Mouse (Mus musculus) intestine, embryonic 15.5 days (tissue): ENCODE measurements around the gene Ctf1. TPM values are rescaled to one million over a fixed set of nuclear protein-coding genes. Genes with fewer than 3 reads are reported as not detected.

Experiments
- ATAC-seq: fragments of 200-750 bp; cut with Nextera tagmentation; 2 replicates; pipeline ENCODE4 v1.8.0; 2017; ENCODE audit warnings: moderate TSS enrichment, moderate library complexity
- H3K27ac ChIP-seq: fragments of 300-500 bp; sonication (generic); 2 replicates; pipeline ENCODE4 v1.5.1; 2015; ENCODE audit warnings: mild to moderate bottlenecking, inconsistent platforms
- H3K27me3 ChIP-seq: fragments of 300-500 bp; sonication (generic); replicated peaks from 2 replicates; pipeline ENCODE4 v1.6.1; 2015; ENCODE audit warnings: inconsistent platforms
- H3K36me3 ChIP-seq: fragments of 300-500 bp; sonication (generic); 2 replicates; pipeline ENCODE4 v1.6.1; 2015; ENCODE audit warnings: inconsistent platforms
- H3K4me1 ChIP-seq: fragments of 300-500 bp; sonication (generic); replicated peaks from 2 replicates; pipeline ENCODE4 v1.6.1; 2015; ENCODE audit warnings: inconsistent platforms
- H3K4me2 ChIP-seq: fragments of 300-500 bp; sonication (generic); replicated peaks from 2 replicates; pipeline ENCODE4 v1.6.1; 2015; ENCODE audit warnings: mild to moderate bottlenecking, inconsistent platforms
- H3K4me3 ChIP-seq: fragments of 300-500 bp; sonication (generic); replicated peaks from 2 replicates; pipeline ENCODE4 v1.5.1; 2015; ENCODE audit warnings: inconsistent platforms
- H3K9ac ChIP-seq: fragments of 300-500 bp; sonication (generic); 2 replicates; pipeline ENCODE4 v1.6.1; 2015; ENCODE audit warnings: inconsistent platforms
- H3K9me3 ChIP-seq: fragments of 300-500 bp; sonication (generic); 2 replicates; pipeline ENCODE4 v1.6.1; 2016; ENCODE audit warnings: inconsistent platforms
- WGBS: fragments of 180-500 bp; shearing (Covaris S2); methylation state at CpG from one replicate; pipeline ENCODE4 v1.1.7; 2015; 5-methylcytosine and 5-hydroxymethylcytosine counted together
- polyA plus RNA-seq: library from polyadenylated mRNA; unstranded; fragments of >200 nt; fragmentation: Nextera tagmentation; extraction: Ambion mirVana; gene quantifications from 2 replicates; pipeline ENCODE4 v1.2.1, GENCODE M21; 2015

Ctf1 gene
- polyA plus RNA-seq, 1 experiment from 2014 or later, result 9.4 TPM

DNA sequence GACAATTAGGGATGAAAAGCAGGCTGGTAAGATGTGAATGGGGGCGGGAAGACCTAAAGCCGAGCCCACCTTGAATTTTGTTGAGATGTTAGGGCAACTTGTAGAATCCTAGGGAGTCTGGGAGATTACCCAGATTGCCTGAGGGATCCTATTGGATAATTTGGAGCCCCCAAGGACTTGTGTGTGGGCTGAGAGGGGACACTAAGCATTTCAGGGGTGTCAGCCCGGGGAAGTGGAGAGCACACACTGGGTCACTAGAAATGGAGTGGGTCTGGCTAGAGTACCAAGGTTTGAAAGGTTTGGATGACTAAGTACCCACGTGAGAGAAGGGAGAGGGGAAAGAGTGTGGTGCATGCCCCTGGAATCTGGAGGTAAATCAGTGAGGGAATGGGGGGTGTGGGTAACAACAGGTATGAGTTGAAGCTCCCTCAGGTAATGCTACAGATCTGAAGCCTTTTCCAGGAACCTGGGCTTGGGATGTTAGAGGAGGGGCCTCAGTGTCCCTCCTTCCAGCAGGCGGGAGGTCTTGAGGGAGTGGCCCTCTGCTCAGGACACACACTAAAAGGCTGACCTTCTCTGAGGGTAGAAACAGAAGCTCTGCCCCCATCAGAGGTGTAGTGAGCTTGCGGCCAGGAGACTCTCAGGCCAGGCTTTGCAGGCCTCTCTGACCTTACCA, 35.2 kb downstream of the Ctf1 start:
- 34% methylated on average over 6 of the region's 6 CpGs for WGBS

DNA sequence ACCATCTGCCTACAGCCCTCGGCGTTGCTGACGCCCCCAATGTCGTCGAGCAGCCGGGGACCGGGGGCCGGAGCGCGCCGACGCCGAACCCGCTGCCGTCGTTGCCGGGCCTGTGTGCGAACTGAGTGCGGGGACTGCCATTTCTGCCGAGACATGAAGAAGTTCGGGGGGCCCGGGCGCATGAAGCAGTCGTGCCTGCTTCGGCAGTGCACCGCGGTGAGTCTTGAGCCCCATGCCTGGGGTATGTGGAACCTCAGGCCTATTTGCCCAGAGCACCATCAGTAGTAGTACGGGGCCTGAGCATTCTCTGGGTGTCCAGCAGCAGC, 35.7 kb downstream of the Ctf1 start:
- Histone ChIP-seq H3K4me3 (peak overlapping the region; percentile 88; the same call in 1 of the 2 replicates), H3K36me3 (peaks cover 43% of the 10 kb centered on the region), H3K9me3 (no peaks in the 10 kb centered on the region), H3K4me2 (peak overlapping the region; percentile 86), H3K27me3 (no peaks in the 10 kb centered on the region), H3K4me1 (peaks cover 19% of the 10 kb centered on the region), H3K27ac (no peak overlapping the region), H3K9ac (no peak overlapping the region)
- ATAC-seq, result no peak
- 93% methylated on average over 28 of the region's 28 CpGs for WGBS

More for the DNA sequence above, 35.2 kb downstream of the Ctf1 start:
- Histone ChIP-seq H3K4me1 (peaks cover 19% of the 10 kb centered on the region), H3K27ac (peak overlapping the region; percentile 90), H3K4me3 (peak overlapping the region; percentile 88), H3K9me3 (no peaks in the 10 kb centered on the region), H3K36me3 (peaks cover 38% of the 10 kb centered on the region), H3K27me3 (no peaks in the 10 kb centered on the region), H3K4me2 (peak overlapping the region; percentile 86), H3K9ac (peak overlapping the region; percentile 75)
- ATAC-seq, result no peak

DNA sequence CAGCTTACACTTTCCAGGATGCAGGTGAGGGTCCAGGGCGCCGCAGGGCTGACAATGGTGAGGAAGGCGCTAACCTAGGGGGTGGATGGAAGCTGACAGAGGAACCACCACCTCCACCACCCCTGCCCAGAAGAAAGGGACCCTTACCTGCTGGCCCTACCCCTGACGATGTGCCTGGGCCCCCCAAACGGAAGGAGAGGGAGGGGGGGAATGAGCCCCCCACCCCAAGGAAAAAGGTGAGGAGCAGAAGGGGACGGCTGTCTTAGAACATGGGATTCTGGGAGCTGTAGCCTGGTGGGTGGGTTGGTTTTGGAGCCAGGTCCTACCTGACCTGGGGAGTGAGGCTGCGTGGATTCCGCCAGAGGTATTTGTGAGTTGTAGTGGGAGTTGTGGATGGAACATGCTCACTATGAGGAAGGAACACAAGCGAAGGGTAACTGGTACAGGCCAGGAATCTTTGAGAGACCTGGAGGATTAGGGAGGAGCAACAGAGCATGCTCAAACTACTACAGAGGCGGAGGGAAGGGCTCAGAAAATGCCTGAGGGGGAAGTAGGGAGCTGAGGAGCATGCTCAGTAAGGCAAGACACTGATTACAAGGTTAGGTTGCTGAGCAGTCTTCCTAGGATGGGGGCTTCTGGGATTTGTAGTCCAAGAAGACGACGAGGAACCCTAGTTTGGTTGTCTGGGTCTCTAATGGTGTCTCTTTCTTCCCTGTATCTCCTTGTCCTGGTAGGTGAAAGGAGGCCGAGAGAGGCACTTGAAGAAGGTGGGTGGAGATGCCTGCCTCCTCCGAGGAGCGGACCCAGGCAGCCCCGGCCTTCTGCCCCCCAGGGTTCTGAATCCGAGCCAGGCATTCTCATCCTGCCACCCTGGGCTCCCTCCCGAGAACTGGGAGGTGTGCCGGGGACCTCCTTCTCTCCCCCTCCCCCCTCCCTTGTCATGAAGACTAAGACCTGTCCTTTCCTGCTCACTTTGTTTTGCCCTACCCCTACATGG, 37.9 kb downstream of the Ctf1 start:
- no peak for ATAC-seq
- Histone ChIP-seq H3K4me3 (no peak overlapping the region), H3K27ac (no peak overlapping the region), H3K9me3 (no peaks in the 10 kb centered on the region), H3K36me3 (peaks cover 49% of the 10 kb centered on the region), H3K27me3 (no peaks in the 10 kb centered on the region), H3K4me1 (peaks cover 13% of the 10 kb centered on the region), H3K4me2 (no peak overlapping the region), H3K9ac (no peak overlapping the region)
- WGBS, result 84% methylated on average over 19 of the region's 19 CpGs

DNA sequence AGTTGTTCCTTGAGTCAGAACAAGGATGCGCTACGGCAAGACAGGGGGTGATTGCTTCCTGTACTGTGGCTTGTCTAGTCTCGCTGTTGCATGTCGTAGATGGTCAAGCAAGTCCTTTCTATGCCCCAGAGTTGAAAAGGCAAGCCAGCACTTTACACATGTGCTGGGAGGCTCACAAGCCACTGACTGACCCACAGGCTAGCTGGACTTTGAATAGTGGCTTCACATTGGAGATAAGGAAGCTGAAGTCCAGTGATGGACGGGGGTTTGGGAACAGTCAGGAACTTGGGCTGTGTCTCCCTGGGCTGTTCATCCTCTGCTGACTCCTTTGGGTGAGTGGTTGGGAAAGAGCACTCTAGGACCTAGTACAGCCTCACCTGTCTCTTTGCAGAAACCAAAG, 39.1 kb downstream of the Ctf1 start:
- ATAC-seq, result no peak
- Histone ChIP-seq H3K4me3 (no peak overlapping the region), H3K4me1 (peaks cover 13% of the 10 kb centered on the region), H3K36me3 (peaks cover 49% of the 10 kb centered on the region), H3K9me3 (no peaks in the 10 kb centered on the region), H3K9ac (no peak overlapping the region), H3K27ac (no peak overlapping the region), H3K27me3 (no peaks in the 10 kb centered on the region), H3K4me2 (no peak overlapping the region)
- 91% methylated on average over 5 of the region's 5 CpGs for WGBS

DNA sequence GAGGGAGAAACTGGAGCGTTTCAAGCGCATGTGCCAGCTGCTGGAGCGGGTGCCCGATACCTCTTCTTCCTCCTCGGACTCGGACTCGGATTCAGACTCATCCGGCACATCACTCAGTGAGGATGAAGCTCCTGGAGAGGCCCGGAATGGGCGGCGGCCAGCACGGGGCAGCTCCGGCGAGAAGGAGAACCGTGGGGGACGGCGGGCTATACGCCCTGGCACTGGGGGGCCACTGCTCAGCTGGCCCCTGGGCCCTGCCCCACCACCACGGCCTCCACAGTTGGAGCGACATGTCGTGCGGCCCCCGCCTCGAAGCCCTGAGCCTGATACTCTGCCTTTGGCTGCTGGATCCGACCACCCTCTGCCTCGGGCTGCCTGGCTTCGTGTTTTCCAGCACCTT, 39.5 kb downstream of the Ctf1 start:
- Histone ChIP-seq H3K4me1 (peaks cover 13% of the 10 kb centered on the region), H3K9me3 (no peaks in the 10 kb centered on the region), H3K4me3 (no peak overlapping the region), H3K9ac (no peak overlapping the region), H3K27ac (no peak overlapping the region), H3K36me3 (peaks cover 53% of the 10 kb centered on the region), H3K27me3 (no peaks in the 10 kb centered on the region), H3K4me2 (no peak overlapping the region)
- ATAC-seq, result no peak
- 97% methylated on average over 27 of the region's 27 CpGs for WGBS

DNA sequence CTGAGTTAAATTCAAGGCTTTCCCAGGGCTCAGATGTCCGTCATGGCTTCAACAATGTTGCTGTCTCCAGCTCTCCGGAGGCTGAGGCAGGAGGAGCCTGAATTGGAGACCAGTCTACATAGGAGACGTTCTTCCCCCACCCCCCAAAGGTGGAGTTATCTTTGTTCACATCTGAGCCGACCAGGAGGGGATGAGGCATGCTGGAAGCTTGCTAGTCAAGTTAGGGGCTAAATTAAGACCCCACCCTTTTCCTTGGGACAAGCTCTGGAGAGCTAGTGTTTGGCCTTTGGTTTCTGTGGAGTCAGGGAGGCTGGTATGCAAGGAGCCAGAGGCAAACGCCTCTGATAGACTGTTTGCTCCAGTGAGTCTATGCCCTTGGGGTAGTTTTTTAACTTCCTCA, 40.6 kb downstream of the Ctf1 start:
- no peaks in the 10 kb centered on the region for H3K9me3 ChIP-seq
- H3K36me3 ChIP-seq, result peaks cover 56% of the 10 kb centered on the region
- no peak for ATAC-seq
- H3K27me3 ChIP-seq, result no peaks in the 10 kb centered on the region
- 65% methylated on average over 5 of the region's 5 CpGs for WGBS
- H3K4me2 ChIP-seq, result no peak overlapping the region
- H3K4me3 ChIP-seq, result no peak overlapping the region
- no peak overlapping the region for H3K27ac ChIP-seq
- peaks cover 2% of the 10 kb centered on the region; the same call in 1 of the 2 replicates for H3K4me1 ChIP-seq
- no peak overlapping the region for H3K9ac ChIP-seq

DNA sequence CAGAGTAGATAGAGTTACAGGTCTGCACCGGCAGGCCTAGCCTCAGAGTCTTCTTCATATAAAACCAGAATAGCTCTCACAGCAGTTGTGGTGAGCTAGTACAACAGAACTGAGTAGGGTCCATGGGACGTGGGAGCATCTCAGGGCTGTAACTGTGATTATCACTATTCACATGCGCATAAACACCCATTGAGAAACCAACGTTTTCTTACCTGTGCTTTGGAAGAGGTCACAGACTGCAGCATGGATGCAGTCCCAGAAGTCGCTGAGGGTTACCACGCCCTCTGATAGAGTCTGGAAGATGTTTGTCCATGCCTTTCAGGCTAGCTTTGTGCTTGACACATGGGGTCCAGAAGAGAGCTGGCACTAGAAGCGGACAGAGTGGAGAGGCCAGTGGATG, 41.2 kb downstream of the Ctf1 start:
- 79% methylated on average over 7 of the region's 7 CpGs for WGBS
- no peak overlapping the region for H3K4me3 ChIP-seq
- no peak for ATAC-seq

DNA sequence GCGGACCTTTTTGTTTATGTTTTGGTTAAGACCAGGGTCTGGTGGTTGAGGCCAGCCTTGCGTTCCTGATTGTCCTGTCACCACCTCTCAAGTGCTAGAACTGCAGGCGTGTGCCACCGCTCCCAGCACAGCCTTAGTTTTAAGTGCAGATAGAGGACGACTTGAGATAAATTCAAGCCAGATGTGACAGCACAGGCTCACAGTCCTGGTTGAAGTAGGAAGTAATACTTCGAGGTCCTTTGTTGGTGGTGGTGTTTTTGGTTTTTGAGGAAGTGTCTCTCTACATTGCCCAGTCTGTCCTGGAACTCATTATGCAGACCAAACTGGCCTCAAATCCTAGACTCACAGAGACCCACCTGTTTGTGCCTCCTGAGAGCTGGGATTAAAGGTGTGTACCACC, 47.2 kb downstream of the Ctf1 start:
- 42% methylated on average over 6 of the region's 6 CpGs for WGBS
- no peak overlapping the region for H3K4me2 ChIP-seq
- H3K4me3 ChIP-seq, result no peak overlapping the region
- H3K9me3 ChIP-seq, result no peaks in the 10 kb centered on the region
- peaks cover 8% of the 10 kb centered on the region for H3K4me1 ChIP-seq
- 0 out of 2 replicates have a peak overlapping the region, but pooled peaks have one; percentile 19 for H3K27ac ChIP-seq
- H3K27me3 ChIP-seq, result no peaks in the 10 kb centered on the region
- no peak overlapping the region for H3K9ac ChIP-seq
- ATAC-seq, result no peak
- peaks cover 15% of the 10 kb centered on the region; the same call in 1 of the 2 replicates for H3K36me3 ChIP-seq

More for the DNA sequence above, 41.2 kb downstream of the Ctf1 start:
- Histone ChIP-seq H3K27me3 (no peaks in the 10 kb centered on the region), H3K27ac (no peak overlapping the region), H3K36me3 (peaks cover 53% of the 10 kb centered on the region), H3K4me2 (no peak overlapping the region), H3K9me3 (no peaks in the 10 kb centered on the region), H3K4me1 (no peaks in the 10 kb centered on the region), H3K9ac (no peak overlapping the region)

DNA sequence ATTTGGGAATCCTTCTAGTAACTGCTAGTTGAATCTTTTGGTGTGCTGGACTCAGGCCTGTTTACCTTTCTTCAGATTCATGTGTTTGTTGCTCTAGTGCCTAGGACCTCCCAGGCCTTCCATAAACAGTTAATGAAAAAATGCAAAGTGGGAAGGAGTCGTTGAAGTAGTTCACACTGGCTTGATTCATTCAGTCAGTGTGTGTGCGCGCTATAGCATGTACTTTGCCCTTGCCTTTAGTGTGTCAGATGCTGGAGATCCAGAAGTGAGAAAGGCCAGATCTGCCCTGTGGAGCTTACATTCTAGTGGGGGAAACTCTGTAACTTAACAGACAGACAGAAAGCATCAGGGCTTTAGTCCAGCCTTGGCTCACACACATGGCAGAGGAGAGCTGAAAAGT, 47.9 kb downstream of the Ctf1 start:
- WGBS, result 50% methylated on average over 3 of the region's 3 CpGs
- H3K9ac ChIP-seq, result no peak overlapping the region
- H3K36me3 ChIP-seq, result peaks cover 17% of the 10 kb centered on the region; the same call in 1 of the 2 replicates
- H3K9me3 ChIP-seq, result no peaks in the 10 kb centered on the region
- H3K4me1 ChIP-seq, result peaks cover 8% of the 10 kb centered on the region
- peak; percentile 52 for ATAC-seq
- no peak overlapping the region for H3K4me2 ChIP-seq
- no peaks in the 10 kb centered on the region for H3K27me3 ChIP-seq
- H3K27ac ChIP-seq, result 0 out of 2 replicates have a peak overlapping the region, but pooled peaks have one; percentile 18
- no peak overlapping the region for H3K4me3 ChIP-seq

DNA sequence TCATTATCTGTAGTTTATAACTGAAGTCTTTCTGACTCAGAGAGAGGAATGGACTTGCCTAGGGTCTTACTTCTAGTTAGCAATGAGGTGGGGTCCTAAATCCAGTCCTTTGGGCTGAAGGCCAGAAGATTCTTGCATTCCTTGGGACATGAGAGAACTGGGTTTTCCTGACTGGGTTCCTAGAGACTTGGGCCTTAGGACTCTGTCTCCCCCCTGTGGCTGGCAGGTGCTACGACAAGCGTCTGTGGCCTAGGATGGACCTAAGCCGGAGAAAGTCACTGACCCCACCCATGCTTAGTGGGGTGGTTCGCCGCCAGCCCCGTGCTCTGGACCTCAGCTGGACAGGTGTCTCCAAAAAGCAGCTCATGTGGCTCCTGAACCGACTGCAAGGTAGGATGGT, 48.5 kb downstream of the Ctf1 start:
- Histone ChIP-seq H3K36me3 (peaks cover 23% of the 10 kb centered on the region; the same call in 1 of the 2 replicates), H3K27me3 (no peaks in the 10 kb centered on the region), H3K9me3 (no peaks in the 10 kb centered on the region), H3K4me1 (peaks cover 8% of the 10 kb centered on the region), H3K27ac (0 out of 2 replicates have a peak overlapping the region, but pooled peaks have one; percentile 18), H3K9ac (no peak overlapping the region), H3K4me2 (no peak overlapping the region), H3K4me3 (no peak overlapping the region)
- 29% methylated on average over 7 of the region's 7 CpGs for WGBS
- ATAC-seq, result peak; percentile 73

DNA sequence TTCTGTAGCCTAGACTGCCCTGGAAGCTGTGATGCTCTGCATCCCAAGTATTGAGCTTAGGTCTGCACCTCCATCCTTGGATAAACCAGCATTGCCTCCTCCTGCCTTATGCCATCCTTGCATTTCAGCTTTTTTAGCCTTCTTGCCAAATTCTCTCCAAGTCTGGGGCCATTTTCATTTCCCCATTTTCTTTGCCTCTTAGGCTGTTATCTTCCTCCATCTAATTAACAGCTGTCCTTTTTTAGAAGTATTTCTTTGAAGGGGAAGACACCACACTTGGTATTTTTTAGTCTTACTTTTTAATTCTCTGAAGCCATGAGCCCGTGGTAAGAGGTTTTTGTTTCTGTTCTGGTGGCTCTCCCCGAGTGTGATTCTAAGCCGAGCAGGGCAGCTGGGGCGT, 51.1 kb downstream of the Ctf1 start:
- Histone ChIP-seq H3K4me2 (no peak overlapping the region), H3K9me3 (no peaks in the 10 kb centered on the region), H3K36me3 (peaks cover 22% of the 10 kb centered on the region; the same call in 1 of the 2 replicates), H3K4me3 (no peak overlapping the region), H3K9ac (no peak overlapping the region), H3K4me1 (peaks cover 12% of the 10 kb centered on the region), H3K27me3 (no peaks in the 10 kb centered on the region), H3K27ac (no peak overlapping the region)
- ATAC-seq, result no peak
- WGBS, result 90% methylated on average over 4 of the region's 4 CpGs

DNA sequence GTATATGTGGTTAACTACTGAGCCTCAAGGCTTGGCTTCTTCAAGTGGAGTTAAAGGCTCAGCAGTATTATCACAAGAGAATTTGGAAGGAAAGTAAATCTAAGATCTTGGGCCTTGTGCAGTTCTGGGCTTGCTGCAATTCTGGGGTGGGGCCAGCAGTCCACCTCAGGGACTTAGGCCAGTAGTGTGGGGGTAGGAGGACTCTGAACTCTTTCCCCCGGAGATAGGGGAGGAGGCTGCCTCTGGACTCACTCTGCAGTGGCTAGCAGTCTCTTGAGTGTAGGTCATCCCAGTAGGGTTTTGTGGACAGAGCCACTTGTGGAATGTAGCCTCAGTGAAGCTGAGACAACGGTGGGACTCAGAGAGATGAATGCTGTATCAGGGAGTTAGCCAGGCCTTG, 53.2 kb downstream of the Ctf1 start:
- Histone ChIP-seq H3K27ac (no peak overlapping the region), H3K9ac (no peak overlapping the region), H3K4me1 (peaks cover 15% of the 10 kb centered on the region), H3K4me2 (no peak overlapping the region), H3K4me3 (no peak overlapping the region), H3K36me3 (peaks cover 22% of the 10 kb centered on the region; the same call in 1 of the 2 replicates), H3K9me3 (no peaks in the 10 kb centered on the region), H3K27me3 (no peaks in the 10 kb centered on the region)
- ATAC-seq, result no peak
- 88% methylated on average over 2 of the region's 2 CpGs for WGBS
